Mouse (Mus musculus) E14TG2a.4 (cell line): ENCODE data around the gene Scrt2.
A peak's percentile ranks its signal among the peaks of the same experiment; 100 is the strongest.

Source experiments
- H3K27me3 ChIP-seq: 2 replicates; pipeline ENCODE4 v1.6.1; 2014; ENCODE audit warnings: low read length, control low read depth; ENCODE audit not compliant: insufficient read depth
- H3K36me3 ChIP-seq: 2 replicates; pipeline ENCODE4 v1.6.1; 2014; ENCODE audit warnings: low read length, control low read depth; ENCODE audit not compliant: insufficient read depth
- H3K4me1 ChIP-seq: replicated peaks from 2 replicates; pipeline ENCODE4 v1.6.1; 2014; ENCODE audit warnings: low read depth, low read length, control low read depth
- H3K4me3 ChIP-seq: replicated peaks from 2 replicates; pipeline ENCODE4 v1.5.1; 2014; ENCODE audit warnings: mild to moderate bottlenecking, low read length
- H3K9me3 ChIP-seq: 2 replicates; pipeline ENCODE4 v1.6.1; 2014; ENCODE audit warnings: low read length, control low read depth
- CTCF ChIP-seq: conservative IDR thresholded peaks from 2 replicates; pipeline ENCODE4 v1.5.1; 2014; ENCODE audit warnings: low read length
- NANOG ChIP-seq: IDR thresholded peaks from 2 replicates; pipeline ENCODE4 v1.6.1; 2014; ENCODE audit warnings: borderline replicate concordance, low read length, mixed read lengths
- POU5F1 ChIP-seq: IDR thresholded peaks from 2 replicates; pipeline ENCODE4 v1.6.1; 2014; ENCODE audit warnings: low read length, borderline replicate concordance

The Scrt2 gene

GRCm38 (mm10) chr2:152087111-152087510, 5.8 kb downstream of the Scrt2 start:
- Histone ChIP-seq H3K4me1 (peaks cover 53% of the 10 kb centered on the region), H3K36me3 (peaks cover 12% of the 10 kb centered on the region; the same call in 1 of the 2 replicates), H3K4me3 (no peak overlapping the region), H3K9me3 (no peaks in the 10 kb centered on the region), H3K27me3 (peaks cover 41% of the 10 kb centered on the region)
- TF ChIP-seq POU5F1 (no peak), CTCF (no peak), NANOG (no peak)

GRCm38 (mm10) chr2:152089078-152089477, 7.7 kb downstream of the Scrt2 start:
- Histone ChIP-seq H3K27me3 (peaks cover 33% of the 10 kb centered on the region), H3K4me1 (peaks cover 44% of the 10 kb centered on the region), H3K4me3 (no peak overlapping the region), H3K36me3 (peaks cover 12% of the 10 kb centered on the region; the same call in 1 of the 2 replicates), H3K9me3 (no peaks in the 10 kb centered on the region)
- TF ChIP-seq NANOG (no peak), CTCF (peak; percentile 87)

GRCm38 (mm10) chr2:152089581-152089980, 8.3 kb downstream of the Scrt2 start:
- H3K9me3 ChIP-seq = no peaks in the 10 kb centered on the region
- peaks cover 32% of the 10 kb centered on the region for H3K27me3 ChIP-seq
- H3K4me1 ChIP-seq = peaks cover 44% of the 10 kb centered on the region
- peaks cover 12% of the 10 kb centered on the region; the same call in 1 of the 2 replicates for H3K36me3 ChIP-seq
- no peak for TF ChIP-seq CTCF
- no peak for TF ChIP-seq POU5F1
- TF ChIP-seq NANOG = no peak
- H3K4me3 ChIP-seq = no peak overlapping the region

- Histone ChIP-seq H3K36me3 (peaks cover 12% of the 10 kb centered on the region; the same call in 1 of the 2 replicates), H3K9me3 (no peaks in the 10 kb centered on the region), H3K4me1 (peaks cover 53% of the 10 kb centered on the region), H3K27me3 (peaks cover 23% of the 10 kb centered on the region), H3K4me3 (no peak overlapping the region)
- TF ChIP-seq NANOG = no peak
- TF ChIP-seq CTCF = no peak
- no peak for TF ChIP-seq POU5F1
These were observed 9.2 kb downstream of the Scrt2 start for GRCm38 (mm10) chr2:152090486-152090885.

GRCm38 (mm10) chr2:152091342-152092056, 10.2 kb downstream of the Scrt2 start:
- Histone ChIP-seq H3K4me3 (peak overlapping the region; percentile 7; the same call in 1 of the 2 replicates), H3K4me1 (peaks cover 63% of the 10 kb centered on the region), H3K27me3 (peaks cover 16% of the 10 kb centered on the region), H3K9me3 (no peaks in the 10 kb centered on the region), H3K36me3 (peaks cover 12% of the 10 kb centered on the region; the same call in 1 of the 2 replicates)
- TF ChIP-seq POU5F1 (no peak), CTCF (no peak), NANOG (no peak; the same call in 1 of the 2 replicates)

- Histone ChIP-seq H3K4me1 (peaks cover 78% of the 10 kb centered on the region), H3K36me3 (peaks cover 12% of the 10 kb centered on the region; the same call in 1 of the 2 replicates), H3K27me3 (peaks cover 16% of the 10 kb centered on the region), H3K4me3 (peak overlapping the region; percentile 82), H3K9me3 (no peaks in the 10 kb centered on the region)
- TF ChIP-seq CTCF (no peak), NANOG (no peak)
These were observed 11.6 kb downstream of the Scrt2 start for GRCm38 (mm10) chr2:152092927-152093326.

- Histone ChIP-seq H3K36me3 (peaks cover 12% of the 10 kb centered on the region; the same call in 1 of the 2 replicates), H3K4me3 (peak overlapping the region; percentile 82), H3K27me3 (peaks cover 18% of the 10 kb centered on the region), H3K4me1 (peaks cover 82% of the 10 kb centered on the region), H3K9me3 (no peaks in the 10 kb centered on the region)
- TF ChIP-seq NANOG (no peak), POU5F1 (no peak), CTCF (no peak)
These were observed 12.0 kb downstream of the Scrt2 start for GRCm38 (mm10) chr2:152093356-152093792.

GRCm38 (mm10) chr2:152094856-152095545, 13.7 kb downstream of the Scrt2 start:
- Histone ChIP-seq H3K9me3 (no peaks in the 10 kb centered on the region), H3K27me3 (peaks cover 21% of the 10 kb centered on the region), H3K4me3 (peak overlapping the region; percentile 82), H3K36me3 (peaks cover 12% of the 10 kb centered on the region; the same call in 1 of the 2 replicates), H3K4me1 (peaks cover 87% of the 10 kb centered on the region)
- TF ChIP-seq CTCF (no peak), POU5F1 (no peak), NANOG (no peak)
